Mouse (Mus musculus) intestine, embryonic 14.5 days (tissue): ENCODE data around the gene Myh9. TPM values are rescaled to one million over a fixed set of nuclear protein-coding genes. Genes with fewer than 3 reads are reported as not detected.
A peak's percentile ranks its signal among the peaks of the same experiment; 100 is the strongest.

Source experiments
- ATAC-seq: fragments of 200-750 bp; cut with Nextera tagmentation; replicated peaks from 2 replicates; pipeline ENCODE4 v1.8.0; 2017; ENCODE audit warnings: low read depth, moderate number of reproducible peaks, moderate TSS enrichment, moderate library complexity; ENCODE audit not compliant: low FRiP score, low TSS enrichment
- DNase-seq: peaks from one replicate; pipeline ENCODE4 v3.0.0-alpha.2; 2018; ENCODE audit warnings: low spot score
- H3K27ac ChIP-seq: fragments of 300-500 bp; sonication (generic); 2 replicates; pipeline ENCODE4 v1.5.1; 2014; ENCODE audit warnings: low read depth, mild to moderate bottlenecking, control low read depth
- H3K27me3 ChIP-seq: fragments of 300-500 bp; sonication (generic); replicated peaks from 2 replicates; pipeline ENCODE4 v1.6.1; 2014; ENCODE audit warnings: low read length, control low read depth; ENCODE audit not compliant: control insufficient read depth, insufficient read depth
- H3K36me3 ChIP-seq: fragments of 300-500 bp; sonication (generic); 2 replicates; pipeline ENCODE4 v1.6.1; 2014; ENCODE audit warnings: low read length, control low read depth; ENCODE audit not compliant: control insufficient read depth, insufficient read depth
- H3K4me1 ChIP-seq: fragments of 300-500 bp; sonication (generic); replicated peaks from 2 replicates; pipeline ENCODE4 v1.6.1; 2014; ENCODE audit warnings: low read length, control low read depth, mixed read lengths; ENCODE audit not compliant: control insufficient read depth, insufficient read depth
- H3K4me2 ChIP-seq: fragments of 300-500 bp; sonication (generic); 2 replicates; pipeline ENCODE4 v1.6.1; 2014; ENCODE audit warnings: low read length
- H3K4me3 ChIP-seq: fragments of 300-500 bp; sonication (generic); 2 replicates; pipeline ENCODE4 v1.5.1; 2014; ENCODE audit warnings: low read depth, low read length, control low read depth, mixed read lengths
- H3K9ac ChIP-seq: fragments of 300-500 bp; sonication (generic); 2 replicates; pipeline ENCODE4 v1.6.1; 2014; ENCODE audit warnings: mild to moderate bottlenecking, low read length
- H3K9me3 ChIP-seq: fragments of 300-500 bp; sonication (generic); 2 replicates; pipeline ENCODE4 v1.6.1; 2016; ENCODE audit warnings: low read length, control low read depth; ENCODE audit not compliant: control insufficient read depth
- WGBS: fragments of 180-500 bp; shearing (Covaris S2); extraction: QIAGEN DNeasy Blood & Tissue Kit; methylation state at CpG from one replicate; pipeline ENCODE4 v1.1.7; 2014; 5-methylcytosine and 5-hydroxymethylcytosine counted together
- polyA plus RNA-seq: library from polyadenylated mRNA; unstranded; fragments of >200 nt; fragmentation: Nextera tagmentation; extraction: Ambion mirVana; gene quantifications from 2 replicates; pipeline ENCODE4 v1.2.1, GENCODE M21; 2014

Gene Myh9
- polyA plus RNA-seq, 1 experiment from 2014 or later, result 72.2 TPM

DNA sequence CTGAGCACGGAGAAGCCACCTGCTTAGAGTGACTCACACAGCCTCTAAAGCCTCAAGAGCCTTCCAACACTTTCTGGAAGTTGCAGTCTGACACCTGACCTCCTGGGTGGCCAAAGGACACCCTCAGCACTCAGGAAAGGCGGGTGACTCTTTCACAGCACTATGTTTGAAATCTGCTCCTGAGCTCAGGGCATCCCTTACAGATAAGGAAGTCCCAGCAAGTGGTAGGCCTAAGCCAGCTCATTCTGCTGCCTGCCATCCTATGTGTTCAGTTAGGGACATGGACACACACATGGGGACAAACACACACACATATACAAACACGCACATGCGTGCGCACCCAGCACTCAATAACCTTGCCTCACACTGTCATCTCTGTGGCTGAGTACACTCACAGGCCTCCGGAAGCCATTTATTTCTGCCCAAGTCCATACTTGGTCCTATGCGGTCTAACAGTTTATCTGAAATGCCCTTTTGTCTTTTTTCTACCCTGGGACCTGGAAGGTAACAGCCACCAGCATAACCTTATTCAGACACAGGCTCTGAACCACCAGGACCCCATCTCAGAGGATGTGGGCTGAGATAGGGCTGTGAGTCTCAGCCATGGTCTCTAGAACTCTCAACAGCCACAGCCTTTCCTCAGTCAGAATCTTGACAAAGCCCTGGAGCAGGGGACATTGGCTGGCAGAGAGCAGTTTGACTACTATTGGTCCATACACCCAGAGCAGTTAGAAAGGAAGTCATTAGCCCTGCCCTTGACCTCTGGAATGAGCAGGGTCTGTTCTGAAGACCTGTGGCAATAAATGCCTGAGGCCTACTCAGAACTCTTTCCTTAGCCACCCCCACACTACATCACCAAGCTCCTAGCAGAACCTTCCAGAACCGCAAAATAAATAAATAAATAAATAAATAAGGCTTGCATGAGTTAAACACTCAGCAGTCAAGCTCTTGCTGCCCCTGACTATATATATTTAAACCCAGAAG, 42.2 kb downstream of the Myh9 start:
- H3K9ac ChIP-seq, result peak overlapping the region; percentile 23; the same call in 1 of the 2 replicates
- H3K9me3 ChIP-seq, result no peaks in the 10 kb centered on the region
- DNase-seq, result no peak
- peak overlapping the region; percentile 96 for H3K27ac ChIP-seq
- no peak for ATAC-seq
- 76% methylated on average over 8 of the region's 8 CpGs for WGBS
- no peaks in the 10 kb centered on the region for H3K27me3 ChIP-seq
- peaks cover 45% of the 10 kb centered on the region for H3K4me1 ChIP-seq
- H3K4me2 ChIP-seq, result no peak overlapping the region
- no peak overlapping the region for H3K4me3 ChIP-seq
- H3K36me3 ChIP-seq, result peaks cover 64% of the 10 kb centered on the region

DNA sequence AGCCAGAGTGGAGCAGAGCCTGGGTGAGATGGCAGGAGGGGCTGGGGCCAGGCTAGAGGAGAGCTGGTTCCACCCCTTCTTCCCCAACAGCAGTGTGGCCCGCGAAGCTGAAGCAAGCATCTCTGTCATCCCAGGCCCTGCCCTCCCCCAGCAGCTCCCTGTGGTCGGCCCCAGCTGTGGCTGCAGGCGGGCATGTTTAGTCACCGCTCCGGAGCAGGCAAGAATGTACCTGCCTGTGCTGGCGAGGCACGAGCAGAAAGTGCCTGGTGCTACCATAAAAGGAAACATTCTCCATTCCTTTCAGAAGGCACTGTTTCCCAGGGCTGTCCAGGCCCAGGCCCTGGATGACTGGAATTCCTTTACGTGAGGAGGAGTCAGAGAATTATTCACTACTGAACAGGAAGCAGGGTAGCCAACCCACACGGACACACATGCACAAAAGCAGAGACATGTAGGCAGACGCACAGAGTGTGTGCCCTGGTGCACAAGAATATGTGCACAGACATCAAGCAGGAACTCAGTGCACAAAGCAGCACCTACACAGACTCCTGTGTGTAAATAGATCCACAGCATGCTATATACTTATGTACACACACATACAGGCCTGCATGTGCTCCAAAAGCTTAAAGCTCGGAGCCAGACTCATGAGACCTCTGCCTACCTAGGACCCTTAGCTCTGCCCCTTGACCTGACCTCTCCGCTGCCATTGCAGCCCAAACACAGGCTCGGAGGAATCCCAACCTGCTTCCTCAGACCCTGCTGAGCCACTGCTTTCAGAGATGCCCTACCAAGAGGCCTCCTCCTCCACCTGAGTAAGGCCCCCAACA, 43.1 kb downstream of the Myh9 start:
- Histone ChIP-seq H3K27me3 (no peaks in the 10 kb centered on the region), H3K4me2 (0 out of 2 replicates have a peak overlapping the region, but pooled peaks have one; percentile 9), H3K9me3 (no peaks in the 10 kb centered on the region), H3K4me1 (peaks cover 45% of the 10 kb centered on the region), H3K9ac (peak overlapping the region; percentile 23), H3K4me3 (no peak overlapping the region), H3K27ac (peak overlapping the region; percentile 96), H3K36me3 (peaks cover 66% of the 10 kb centered on the region)
- DNase-seq, result peak; percentile 77
- WGBS, result 7% methylated on average over 14 of the region's 14 CpGs
- peak; percentile 76 for ATAC-seq

DNA sequence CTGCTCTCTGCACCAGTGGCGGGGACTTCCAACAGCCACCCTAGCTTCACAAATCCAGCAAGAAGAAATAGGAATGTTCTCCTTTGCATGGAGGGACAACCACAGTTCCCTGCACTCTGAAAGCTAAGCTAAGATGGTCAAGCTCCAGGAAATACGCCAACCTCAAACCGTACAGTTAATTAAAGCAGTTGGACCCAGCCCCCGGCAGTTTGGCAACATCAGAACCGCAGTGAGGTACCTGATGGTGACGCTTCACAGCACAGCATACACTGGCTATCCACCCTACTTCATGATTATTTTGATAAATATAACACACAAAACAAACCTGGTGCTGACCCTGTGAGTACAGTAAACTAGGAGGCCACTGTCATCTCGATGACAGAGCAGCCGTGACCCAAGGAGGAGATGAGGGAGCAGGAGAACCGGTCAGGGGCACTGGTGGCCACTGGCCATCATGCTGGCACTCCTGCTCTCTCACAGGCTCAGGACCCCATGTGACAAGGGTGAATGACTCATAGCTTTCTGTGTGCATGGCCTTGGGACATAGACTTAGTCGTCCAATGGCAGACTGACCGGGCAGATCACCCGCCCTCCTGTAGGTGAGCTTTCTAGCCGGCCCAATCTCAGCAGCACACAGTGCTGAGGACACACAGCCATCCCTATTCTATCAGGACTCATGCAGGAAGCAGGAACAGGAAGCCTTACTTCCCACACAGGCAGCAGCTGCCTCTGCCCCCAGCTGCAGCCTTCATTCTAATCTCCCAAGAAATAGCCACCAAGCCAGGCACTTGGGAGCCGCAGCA, 44.2 kb downstream of the Myh9 start:
- H3K4me1 ChIP-seq, result peaks cover 45% of the 10 kb centered on the region
- WGBS, result 66% methylated on average over 14 of the region's 14 CpGs
- peak overlapping the region; percentile 96 for H3K27ac ChIP-seq
- 0 out of 2 replicates have a peak, but pooled peaks have one; percentile 17 for ATAC-seq
- H3K9ac ChIP-seq, result peak overlapping the region; percentile 11
- no peak overlapping the region for H3K4me3 ChIP-seq
- H3K36me3 ChIP-seq, result peaks cover 65% of the 10 kb centered on the region
- H3K27me3 ChIP-seq, result no peaks in the 10 kb centered on the region
- 0 out of 2 replicates have a peak overlapping the region, but pooled peaks have one; percentile 9 for H3K4me2 ChIP-seq
- H3K9me3 ChIP-seq, result no peaks in the 10 kb centered on the region
- no peak for DNase-seq

DNA sequence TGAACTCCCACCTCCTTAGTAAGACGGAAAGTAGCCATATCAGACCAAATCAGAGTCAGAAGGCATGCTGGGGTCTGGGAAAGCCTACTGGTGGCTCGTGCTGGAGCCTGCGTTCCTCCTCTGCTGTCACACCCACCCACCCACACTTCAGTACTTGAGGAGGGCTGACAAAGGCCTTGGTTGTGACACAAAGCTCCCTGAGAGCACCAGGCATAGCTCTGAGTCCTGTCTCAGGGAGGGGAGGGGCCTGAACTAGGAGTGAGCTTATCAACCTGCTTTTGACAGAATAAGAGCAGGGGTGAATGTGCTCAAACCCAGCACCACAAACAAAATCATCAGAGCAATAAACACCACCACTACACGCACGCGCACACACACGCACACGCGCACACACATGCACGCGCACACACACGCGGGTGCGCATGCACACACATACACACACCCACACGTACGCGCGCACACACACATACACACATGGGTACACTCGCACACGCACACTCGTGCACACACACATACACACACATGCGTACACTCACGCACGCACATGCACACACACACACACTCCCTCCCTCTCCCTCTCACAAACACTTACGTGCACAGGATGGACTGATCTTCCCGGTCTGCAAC, 45.5 kb downstream of the Myh9 start:
- Histone ChIP-seq H3K4me1 (peaks cover 41% of the 10 kb centered on the region), H3K27me3 (no peaks in the 10 kb centered on the region), H3K27ac (no peak overlapping the region), H3K4me3 (no peak overlapping the region), H3K36me3 (peaks cover 65% of the 10 kb centered on the region), H3K9me3 (no peaks in the 10 kb centered on the region), H3K4me2 (no peak overlapping the region), H3K9ac (no peak overlapping the region)
- ATAC-seq (no peak), DNase-seq (no peak)
- 95% methylated on average over 26 of the region's 26 CpGs for WGBS

DNA sequence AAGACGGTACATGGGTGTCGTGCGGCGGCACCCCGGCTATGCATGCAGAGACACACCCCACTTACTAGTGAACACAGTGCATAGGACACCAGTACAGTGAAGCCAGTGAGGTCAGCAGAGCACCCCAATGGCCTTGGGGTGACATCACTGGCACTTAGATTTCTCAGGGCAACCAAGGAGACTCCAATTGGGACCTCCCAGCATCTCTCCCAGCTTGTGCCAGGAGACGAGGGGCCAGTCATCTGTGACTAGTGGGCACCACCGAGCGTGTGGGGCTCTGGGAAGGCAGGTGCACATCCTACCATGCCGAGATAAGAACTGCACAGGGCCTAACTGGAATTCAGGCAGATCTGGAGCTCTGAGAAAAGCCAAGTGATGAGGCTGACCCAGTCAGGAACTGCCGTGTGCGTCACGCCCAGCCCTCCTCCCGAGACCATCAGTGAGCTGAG, 47.0 kb downstream of the Myh9 start:
- no peak overlapping the region for H3K4me2 ChIP-seq
- H3K4me1 ChIP-seq, result peaks cover 26% of the 10 kb centered on the region
- DNase-seq, result no peak
- ATAC-seq, result no peak
- peaks cover 74% of the 10 kb centered on the region for H3K36me3 ChIP-seq
- WGBS, result 89% methylated on average over 13 of the region's 13 CpGs
- H3K9me3 ChIP-seq, result no peaks in the 10 kb centered on the region
- H3K27me3 ChIP-seq, result no peaks in the 10 kb centered on the region
- no peak overlapping the region for H3K4me3 ChIP-seq
- H3K9ac ChIP-seq, result no peak overlapping the region
- H3K27ac ChIP-seq, result no peak overlapping the region

DNA sequence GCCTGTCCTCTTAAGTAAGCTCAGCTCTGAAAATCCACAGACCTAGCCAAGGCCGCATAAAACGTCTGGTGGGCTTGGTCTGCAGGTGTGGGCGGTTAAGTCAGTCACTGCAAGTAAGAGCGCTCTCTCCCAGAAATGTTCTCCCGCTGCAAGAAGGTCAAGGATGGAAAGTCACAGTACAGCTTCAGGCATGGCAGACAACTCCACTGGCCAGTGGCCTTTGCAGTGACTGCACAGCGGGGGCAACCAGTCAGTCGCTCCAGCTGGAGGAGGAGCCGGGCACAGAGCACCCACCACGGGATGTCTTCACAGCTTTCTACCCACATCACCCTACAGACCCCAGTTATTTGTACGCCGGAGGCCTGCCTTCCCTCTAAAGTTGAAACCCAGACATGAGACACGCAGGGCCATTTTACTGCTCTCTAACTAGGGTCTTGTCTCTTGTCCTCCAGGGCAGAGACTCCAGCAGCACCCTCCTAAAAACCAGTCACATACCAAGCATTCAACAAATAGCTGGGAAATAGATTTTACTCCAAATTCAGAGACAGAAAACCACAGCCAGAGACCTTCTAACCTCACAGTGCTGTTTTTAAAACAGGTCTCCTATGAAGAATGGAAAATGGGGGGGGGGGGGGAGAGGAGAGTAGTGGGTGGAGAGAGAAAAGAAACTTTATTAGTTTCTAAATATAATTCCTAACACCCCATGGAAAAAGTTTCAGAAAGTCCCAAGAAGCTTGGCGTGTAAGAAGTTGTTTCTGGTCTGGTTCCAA, 47.7 kb downstream of the Myh9 start:
- H3K4me2 ChIP-seq, result no peak overlapping the region
- no peak overlapping the region for H3K4me3 ChIP-seq
- WGBS, result 79% methylated on average over 13 of the region's 13 CpGs
- H3K9ac ChIP-seq, result no peak overlapping the region
- DNase-seq (no peak), ATAC-seq (no peak)
- peaks cover 80% of the 10 kb centered on the region for H3K36me3 ChIP-seq
- no peak overlapping the region; the same call in 1 of the 2 replicates for H3K27ac ChIP-seq
- no peaks in the 10 kb centered on the region for H3K9me3 ChIP-seq
- H3K4me1 ChIP-seq, result peaks cover 20% of the 10 kb centered on the region
- H3K27me3 ChIP-seq, result no peaks in the 10 kb centered on the region

DNA sequence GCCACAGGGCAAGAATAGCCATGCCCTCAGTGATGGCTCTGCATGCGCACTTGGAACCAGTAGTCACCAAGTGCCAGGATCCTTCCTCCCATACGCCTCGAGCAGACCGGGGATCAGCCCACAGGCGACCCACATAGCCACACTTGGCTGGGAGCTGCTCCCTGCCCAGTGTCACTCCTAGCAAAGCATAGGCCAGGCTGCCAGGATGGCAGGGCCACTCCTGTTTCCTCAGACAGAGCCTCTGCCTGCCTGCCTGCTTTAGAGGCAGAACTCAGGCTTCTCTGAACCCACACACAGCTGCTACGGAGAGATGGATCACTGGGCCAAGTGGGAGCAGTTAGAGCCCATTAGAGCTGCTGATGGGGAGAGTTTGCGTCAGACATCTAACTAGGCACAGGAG, 48.4 kb downstream of the Myh9 start:
- Histone ChIP-seq H3K4me2 (no peak overlapping the region), H3K9me3 (no peaks in the 10 kb centered on the region), H3K4me3 (no peak overlapping the region), H3K27me3 (no peaks in the 10 kb centered on the region), H3K27ac (no peak overlapping the region; the same call in 1 of the 2 replicates), H3K36me3 (peaks cover 88% of the 10 kb centered on the region), H3K4me1 (peaks cover 13% of the 10 kb centered on the region), H3K9ac (no peak overlapping the region)
- DNase-seq (no peak), ATAC-seq (no peak)
- 83% methylated on average over 7 of the region's 7 CpGs for WGBS
